Mouse (Mus musculus): Measurements from ENCODE around the gene Hccs.

DNA sequence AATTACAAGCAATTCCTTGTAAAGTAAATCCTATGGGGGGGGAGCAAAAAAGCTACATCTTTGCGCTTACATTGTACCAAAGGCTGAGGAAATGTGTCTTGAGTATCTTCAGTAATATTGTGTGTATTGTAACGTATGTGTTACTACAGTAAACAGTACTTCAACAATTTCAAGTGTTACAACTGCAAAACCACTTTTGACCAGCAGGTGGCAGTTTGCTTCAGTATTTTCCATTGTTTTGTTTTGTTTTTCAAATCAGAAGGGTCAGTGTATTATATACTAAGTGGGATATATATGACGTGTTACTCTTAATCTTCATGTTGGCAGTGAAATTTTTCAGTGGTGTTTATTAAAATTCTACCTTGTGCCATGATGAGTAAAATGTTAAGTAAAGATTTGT lies 16.2 kb downstream of the Hccs start:
- TF ChIP-seq CTCF (IDR thresholded peaks at IDR 0.05; ENCODE audit: insufficient read depth, low read length) (no peak; the same call in 1 of the 2 replicates), POLR2A (IDR thresholded peaks at IDR 0.05; ENCODE audit: borderline replicate concordance, extremely low read depth, low read depth, low read length) (no peak)
